Mouse (Mus musculus): ENCODE measurements around the gene Mlxipl.

DNA sequence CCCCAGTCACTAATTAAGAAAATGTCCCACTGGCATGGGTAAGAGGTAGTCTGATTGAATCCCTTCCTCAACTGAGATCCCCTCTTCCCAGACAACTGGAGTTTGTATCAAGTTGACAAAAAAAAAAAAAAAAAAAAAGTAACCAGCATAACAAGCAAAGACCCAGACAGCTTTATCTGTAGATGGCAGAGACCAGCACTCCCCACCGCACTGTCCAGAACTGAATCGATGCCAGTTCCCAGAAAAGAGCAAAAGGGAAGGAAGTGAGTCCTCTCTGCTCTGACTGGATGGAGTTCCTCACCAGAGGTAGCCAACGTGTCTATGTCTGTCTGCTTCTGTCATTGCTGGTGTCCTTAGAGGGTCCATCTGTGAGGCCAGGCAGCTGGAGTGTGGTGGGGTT, 55.8 kb downstream of the Mlxipl start:
- TF ChIP-seq GATA1 (IDR thresholded peaks at IDR 0.05; ENCODE audit: borderline replicate concordance, low read length) = no peak
- no peak for TF ChIP-seq FLI1 (IDR thresholded peaks at IDR 0.05; ENCODE audit: low read length)

Data from megakaryocyte, embryonic 14.5 days (primary cell).